Mouse (Mus musculus) liver, embryonic 14.5 days (tissue): ENCODE data around the gene Il17rc.

Experiments
- CTCF ChIP-seq: IDR thresholded peaks from 2 replicates; pipeline ENCODE4 v1.5.1; 2016; ENCODE audit warnings: antibody characterized with exemption, low read depth, control low read depth
- EP300 ChIP-seq: IDR thresholded peaks from 2 replicates; pipeline ENCODE4 v1.6.1; 2016; ENCODE audit warnings: antibody characterized with exemption, low read depth

GRCm38 (mm10) chr6:113483729-113484128 is 12.5 kb downstream of the Il17rc start:
- peak; percentile 20; the same call in 1 of the 2 replicates for TF ChIP-seq CTCF
- no peak for TF ChIP-seq EP300
